Mouse (Mus musculus) limb, embryonic 11.5 days (tissue): ENCODE results near the gene Stum. TPM values are rescaled to one million over a fixed set of nuclear protein-coding genes. Genes with fewer than 3 reads are reported as not detected.

Source experiments
- ATAC-seq: fragments of 200-750 bp; cut with Nextera tagmentation; 2 replicates; pipeline ENCODE4 v1.8.0; 2017; ENCODE audit warnings: low read depth; ENCODE audit not compliant: insufficient number of reproducible peaks, low FRiP score, low TSS enrichment
- DNase-seq: peaks from one replicate; pipeline ENCODE4 v3.0.0-alpha.2; 2015; ENCODE audit warnings: low spot score
- H3K27ac ChIP-seq: fragments of 300-500 bp; sonication (generic); replicated peaks from 2 replicates; pipeline ENCODE4 v1.5.1; 2014; ENCODE audit warnings: low read depth, mild to moderate bottlenecking, low read length
- H3K27me3 ChIP-seq: fragments of 300-500 bp; sonication (generic); 2 replicates; pipeline ENCODE4 v1.6.1; 2014; ENCODE audit warnings: mild to moderate bottlenecking, low read length, mixed read lengths; ENCODE audit not compliant: control insufficient read depth, insufficient read depth
- H3K36me3 ChIP-seq: fragments of 300-500 bp; sonication (generic); 2 replicates; pipeline ENCODE4 v1.6.1; 2014; ENCODE audit warnings: mild to moderate bottlenecking, low read length, moderate library complexity, mixed read lengths; ENCODE audit not compliant: control insufficient read depth, insufficient read depth
- H3K4me1 ChIP-seq: fragments of 300-500 bp; sonication (generic); 2 replicates; pipeline ENCODE4 v1.6.1; 2014; ENCODE audit warnings: low read length, mixed read lengths; ENCODE audit not compliant: control insufficient read depth, insufficient read depth
- H3K4me2 ChIP-seq: fragments of 300-500 bp; sonication (generic); 2 replicates; pipeline ENCODE4 v1.6.1; 2014; ENCODE audit warnings: low read depth, mild to moderate bottlenecking, moderate library complexity; ENCODE audit not compliant: severe bottlenecking
- H3K4me3 ChIP-seq: fragments of 300-500 bp; sonication (generic); 2 replicates; pipeline ENCODE4 v1.5.1; 2014; ENCODE audit warnings: low read depth, low read length
- H3K9ac ChIP-seq: fragments of 300-500 bp; sonication (generic); 2 replicates; pipeline ENCODE4 v1.6.1; 2014; ENCODE audit warnings: mild to moderate bottlenecking, low read length
- H3K9me3 ChIP-seq: fragments of 300-500 bp; sonication (generic); 2 replicates; pipeline ENCODE4 v1.6.1; 2016; ENCODE audit warnings: low read length; ENCODE audit not compliant: control insufficient read depth
- WGBS: fragments of 180-500 bp; shearing (Covaris S2); extraction: QIAGEN DNeasy Blood & Tissue Kit; methylation state at CpG from one replicate; pipeline ENCODE4 v1.1.7; 2014; 5-methylcytosine and 5-hydroxymethylcytosine counted together
- polyA plus RNA-seq: library from polyadenylated mRNA; unstranded; fragments of >200 nt; fragmentation: Nextera tagmentation; extraction: Ambion mirVana; gene quantifications from 2 replicates; pipeline ENCODE4 v1.2.1, GENCODE M21; 2014

Gene Stum
- polyA plus RNA-seq, 1 experiment from 2014 or later, result 0.93 TPM

GRCm38 (mm10) chr1:180404706-180405105, 78.6 kb downstream of the Stum start:
- no peak overlapping the region for H3K9ac ChIP-seq
- H3K4me2 ChIP-seq, result no peak overlapping the region
- H3K9me3 ChIP-seq, result no peaks in the 10 kb centered on the region
- H3K27ac ChIP-seq, result 0 out of 2 replicates have a peak overlapping the region, but pooled peaks have one; percentile 32
- peaks cover 25% of the 10 kb centered on the region for H3K4me1 ChIP-seq
- ATAC-seq, result no peak
- WGBS, result 92% methylated on average over 3 of the region's 3 CpGs
- DNase-seq, result no peak
- no peaks in the 10 kb centered on the region for H3K27me3 ChIP-seq
- H3K36me3 ChIP-seq, result no peaks in the 10 kb centered on the region
- no peak overlapping the region for H3K4me3 ChIP-seq

GRCm38 (mm10) chr1:180403694-180404606, 79.4 kb downstream of the Stum start:
- Histone ChIP-seq H3K9me3 (no peaks in the 10 kb centered on the region), H3K4me3 (no peak overlapping the region), H3K27me3 (no peaks in the 10 kb centered on the region), H3K9ac (no peak overlapping the region), H3K27ac (peak overlapping the region; percentile 32; the same call in 1 of the 2 replicates), H3K4me1 (peaks cover 21% of the 10 kb centered on the region), H3K36me3 (no peaks in the 10 kb centered on the region), H3K4me2 (no peak overlapping the region)
- DNase-seq, result peak; percentile 45
- ATAC-seq, result no peak
- 71% methylated on average over 32 of the region's 32 CpGs for WGBS

GRCm38 (mm10) chr1:180403357-180403693, 80.0 kb downstream of the Stum start:
- H3K4me2 ChIP-seq, result no peak overlapping the region
- ATAC-seq, result no peak
- no peak overlapping the region for H3K4me3 ChIP-seq
- H3K27ac ChIP-seq, result peak overlapping the region; percentile 4; the same call in 1 of the 2 replicates
- H3K9me3 ChIP-seq, result no peaks in the 10 kb centered on the region
- no peak for DNase-seq
- 94% methylated on average over 8 of the region's 8 CpGs for WGBS
- H3K27me3 ChIP-seq, result no peaks in the 10 kb centered on the region
- H3K9ac ChIP-seq, result no peak overlapping the region
- peaks cover 20% of the 10 kb centered on the region for H3K4me1 ChIP-seq
- H3K36me3 ChIP-seq, result no peaks in the 10 kb centered on the region

GRCm38 (mm10) chr1:180402481-180403081, 80.7 kb downstream of the Stum start:
- Histone ChIP-seq H3K36me3 (no peaks in the 10 kb centered on the region), H3K4me3 (no peak overlapping the region), H3K9ac (no peak overlapping the region), H3K27me3 (no peaks in the 10 kb centered on the region), H3K9me3 (no peaks in the 10 kb centered on the region), H3K4me1 (peaks cover 17% of the 10 kb centered on the region), H3K4me2 (no peak overlapping the region), H3K27ac (no peak overlapping the region)
- no peak for ATAC-seq
- WGBS, result 93% methylated on average over 11 of the region's 11 CpGs
- DNase-seq, result no peak

- DNase-seq (no peak), ATAC-seq (no peak)
- Histone ChIP-seq H3K4me3 (no peak overlapping the region), H3K27ac (0 out of 2 replicates have a peak overlapping the region, but pooled peaks have one; percentile 33), H3K4me1 (peaks cover 13% of the 10 kb centered on the region), H3K9me3 (no peaks in the 10 kb centered on the region), H3K27me3 (no peaks in the 10 kb centered on the region), H3K4me2 (no peak overlapping the region), H3K36me3 (no peaks in the 10 kb centered on the region), H3K9ac (no peak overlapping the region)
- WGBS, result 88% methylated on average over 6 of the region's 6 CpGs
These were observed 81.6 kb downstream of the Stum start for GRCm38 (mm10) chr1:180401725-180402124.

- Histone ChIP-seq H3K27me3 (no peaks in the 10 kb centered on the region), H3K36me3 (no peaks in the 10 kb centered on the region), H3K4me3 (no peak overlapping the region), H3K27ac (no peak overlapping the region), H3K9me3 (no peaks in the 10 kb centered on the region), H3K4me1 (peaks cover 13% of the 10 kb centered on the region), H3K4me2 (no peak overlapping the region), H3K9ac (no peak overlapping the region)
- 76% methylated on average over 4 of the region's 4 CpGs for WGBS
- ATAC-seq (no peak), DNase-seq (no peak)
These were observed 82.4 kb downstream of the Stum start for GRCm38 (mm10) chr1:180400691-180401455.

GRCm38 (mm10) chr1:180398446-180398845, 84.9 kb downstream of the Stum start:
- Histone ChIP-seq H3K4me1 (peaks cover 6% of the 10 kb centered on the region), H3K4me2 (no peak overlapping the region), H3K4me3 (no peak overlapping the region), H3K9me3 (no peaks in the 10 kb centered on the region), H3K9ac (no peak overlapping the region), H3K36me3 (no peaks in the 10 kb centered on the region), H3K27me3 (no peaks in the 10 kb centered on the region), H3K27ac (no peak overlapping the region)
- 80% methylated on average over 3 of the region's 3 CpGs for WGBS
- ATAC-seq, result no peak
- no peak for DNase-seq

GRCm38 (mm10) chr1:180397734-180398133, 85.6 kb downstream of the Stum start:
- no peak for ATAC-seq
- Histone ChIP-seq H3K27me3 (no peaks in the 10 kb centered on the region), H3K4me1 (peaks cover 6% of the 10 kb centered on the region), H3K4me2 (no peak overlapping the region), H3K9ac (no peak overlapping the region), H3K27ac (no peak overlapping the region), H3K9me3 (no peaks in the 10 kb centered on the region), H3K4me3 (no peak overlapping the region), H3K36me3 (no peaks in the 10 kb centered on the region)
- WGBS, result 68% methylated on average over 5 of the region's 5 CpGs
- DNase-seq, result no peak
